ENCODE assay signal across 8 mouse cellular contexts in the genomic region with DNA sequence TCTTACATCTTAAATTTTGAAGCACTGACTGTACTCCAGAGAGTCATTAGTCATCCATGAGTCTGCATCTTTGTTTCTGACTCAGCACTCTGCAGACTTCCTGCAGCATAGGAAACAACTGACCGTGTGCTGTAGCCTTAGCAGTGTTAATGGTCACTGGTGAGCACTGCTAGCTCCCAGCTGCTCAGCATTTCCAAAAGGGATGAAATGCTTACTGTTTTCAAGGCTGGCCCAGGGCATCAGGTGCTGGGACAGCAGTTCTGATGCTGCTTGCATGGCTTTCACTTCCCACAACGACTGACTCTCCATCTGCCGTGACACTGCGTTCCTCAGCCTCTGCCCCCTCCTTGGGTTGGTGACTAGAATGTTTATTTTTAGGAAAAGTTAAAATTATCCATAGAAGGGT. TPM values are rescaled to one million over a fixed set of nuclear protein-coding genes. Genes with fewer than 3 reads are reported as not detected.
DNase-seq lines count a peak whose midpoint lies in the region; ATAC-seq and TF ChIP-seq lines count a peak whose summit lies in the region.

No protein-coding gene starts in this region.

- 57% methylated on average over 4 of the region's 4 CpGs for whole genome bisulfite sequencing in kidney, postnatal 0 days
- 38% methylated on average over 4 of the region's 4 CpGs for WGBS in heart, embryonic 12.5 days

- H3K9ac ChIP-seq in kidney, postnatal 0 days (ENCODE audit: low read depth, low read length) = no peak overlapping the region
- no peak overlapping the region for H3K9ac ChIP-seq in heart, embryonic 12.5 days

- H3K27me3 ChIP-seq in kidney, postnatal 0 days (ENCODE audit: insufficient read depth, low read length) = no peaks in the 10 kb centered on the region
- H3K27me3 ChIP-seq in heart, embryonic 12.5 days (replicated peaks) = no peaks in the 10 kb centered on the region

- DNase-seq in kidney, postnatal 0 days (ENCODE audit: low spot score) = peak; percentile 27
- DNase-seq in kidney, postnatal 4 days = no peak
- peak; percentile 91 for DNase-seq in 416B (ENCODE audit: low read depth)
- peak; percentile 85 for DNase-seq in NIH3T3 (ENCODE audit: low read depth)
- DNase-seq in lung, postnatal 36 days = peak; percentile 43
- no peak for DNase-seq in thymus, postnatal 25 days

- no peaks in the 10 kb centered on the region for H3K4me1 ChIP-seq in kidney, postnatal 0 days (replicated peaks; ENCODE audit: insufficient read depth, low read length)
- H3K4me1 ChIP-seq in heart, embryonic 12.5 days (replicated peaks) = peaks cover 17% of the 10 kb centered on the region

- TF ChIP-seq CTCF in kidney, postnatal 0 days (IDR thresholded peaks at IDR 0.05; ENCODE audit: low read depth) = no peak

- H3K4me3 ChIP-seq in kidney, postnatal 0 days (replicated peaks; ENCODE audit: low read depth, low read length) = no peak overlapping the region
- no peak overlapping the region for H3K4me3 ChIP-seq in heart, embryonic 12.5 days

- peak; percentile 63; the same call in 1 of the 2 replicates for ATAC-seq in kidney, postnatal 0 days (replicated peaks; ENCODE audit: low FRiP score, low read depth)
- ATAC-seq in heart, embryonic 12.5 days (ENCODE audit: insufficient number of reproducible peaks, low FRiP score) = peak; percentile 95
- no peak for ATAC-seq in CD4-positive, CD25-positive, alpha-beta regulatory T cell, adult 4 months

- no peak overlapping the region for H3K27ac ChIP-seq in kidney, postnatal 0 days
- no peak overlapping the region; the same call in 1 of the 2 replicates for H3K27ac ChIP-seq in heart, embryonic 12.5 days (ENCODE audit: poor library complexity, severe bottlenecking)

- H3K36me3 ChIP-seq in kidney, postnatal 0 days (ENCODE audit: insufficient read depth, low read length) = no peaks in the 10 kb centered on the region
- H3K36me3 ChIP-seq in heart, embryonic 12.5 days = no peaks in the 10 kb centered on the region

- H3K9me3 ChIP-seq in kidney, postnatal 0 days (replicated peaks; ENCODE audit: low read length) = no peaks in the 10 kb centered on the region
- H3K9me3 ChIP-seq in heart, embryonic 12.5 days (replicated peaks) = no peaks in the 10 kb centered on the region

- H3K4me2 ChIP-seq in kidney, postnatal 0 days (ENCODE audit: low read length) = no peak overlapping the region
- no peak overlapping the region for H3K4me2 ChIP-seq in heart, embryonic 12.5 days

RNA-seq across cellular contexts. Expression of a gene that starts 29.8 kb away (rescaled TPM):
- polyA plus RNA-seq in kidney, postnatal 0 days (2015; fragmentation: Nextera tagmentation; extraction: Ambion mirVana) = 40.5 and 48.2 TPM in 2 replicates
- polyA plus RNA-seq in heart, embryonic 12.5 days (2016; fragmentation: Nextera tagmentation; extraction: Ambion mirVana) = 35.9 and 39.1 TPM in 2 replicates
- 10 to 100 TPM in 1 of 2 experiments, 1 to 10 TPM in 1; 4.0 to 21.0 TPM for polyA plus RNA-seq in CD4-positive, CD25-positive, alpha-beta regulatory T cell, adult 4 months (2017; shearing (Covaris generic))

RNA-seq across cellular contexts. Expression of a gene that starts 29.8 kb away (rescaled TPM):
- 18.6 and 18.9 TPM in 2 replicates for polyA plus RNA-seq in kidney, postnatal 0 days (2015; fragmentation: Nextera tagmentation; extraction: Ambion mirVana)
- 18.5 and 20.3 TPM in 2 replicates for polyA plus RNA-seq in heart, embryonic 12.5 days (2016; fragmentation: Nextera tagmentation; extraction: Ambion mirVana)
- polyA plus RNA-seq in CD4-positive, CD25-positive, alpha-beta regulatory T cell, adult 4 months (2017; shearing (Covaris generic)) = 10 to 100 TPM; 12.2 to 23.3 TPM

RNA-seq across cellular contexts. Expression of a gene that starts 30.0 kb away (rescaled TPM):
- polyA plus RNA-seq in kidney, postnatal 0 days (2015; fragmentation: Nextera tagmentation; extraction: Ambion mirVana) = 4.3 and 4.7 TPM in 2 replicates
- polyA plus RNA-seq in heart, embryonic 12.5 days (2016; fragmentation: Nextera tagmentation; extraction: Ambion mirVana) = 4.9 and 5.2 TPM in 2 replicates
- polyA plus RNA-seq in CD4-positive, CD25-positive, alpha-beta regulatory T cell, adult 4 months (2017; shearing (Covaris generic)) = 1 to 10 TPM; 5.4 to 6.2 TPM

RNA-seq across cellular contexts. Expression of a gene that starts 35.5 kb away (rescaled TPM):
- 32.8 and 40.4 TPM in 2 replicates for polyA plus RNA-seq in kidney, postnatal 0 days (2015; fragmentation: Nextera tagmentation; extraction: Ambion mirVana)
- polyA plus RNA-seq in heart, embryonic 12.5 days (2016; fragmentation: Nextera tagmentation; extraction: Ambion mirVana) = 33.9 and 35.2 TPM in 2 replicates
- polyA plus RNA-seq in CD4-positive, CD25-positive, alpha-beta regulatory T cell, adult 4 months (2017; shearing (Covaris generic)) = 10 to 100 TPM in 1 of 2 experiments, not detected in 1; 12.9 TPM

Comparison
In these comparisons a context has a peak if more than half of its experiments do, and no peak if none do; other contexts are left out.
1. DNase-seq: peak in kidney, postnatal 0 days (single experiment), 416B (single experiment), NIH3T3 (single experiment) and lung, postnatal 36 days (single experiment); none in kidney, postnatal 4 days (0 of 2) and thymus, postnatal 25 days (single experiment).